Mouse (Mus musculus) ovary, postnatal 10 days (tissue): ENCODE results near the gene Jagn1.

Experiments
- DNase-seq: peaks from one replicate; pipeline ENCODE4 v3.0.0; 2022; ENCODE audit warnings: low spot score

Gene Jagn1

GRCm38 (mm10) chr6:113473715-113474114 is 31.3 kb downstream of the Jagn1 start:
- DNase-seq, result no peak

DNA sequence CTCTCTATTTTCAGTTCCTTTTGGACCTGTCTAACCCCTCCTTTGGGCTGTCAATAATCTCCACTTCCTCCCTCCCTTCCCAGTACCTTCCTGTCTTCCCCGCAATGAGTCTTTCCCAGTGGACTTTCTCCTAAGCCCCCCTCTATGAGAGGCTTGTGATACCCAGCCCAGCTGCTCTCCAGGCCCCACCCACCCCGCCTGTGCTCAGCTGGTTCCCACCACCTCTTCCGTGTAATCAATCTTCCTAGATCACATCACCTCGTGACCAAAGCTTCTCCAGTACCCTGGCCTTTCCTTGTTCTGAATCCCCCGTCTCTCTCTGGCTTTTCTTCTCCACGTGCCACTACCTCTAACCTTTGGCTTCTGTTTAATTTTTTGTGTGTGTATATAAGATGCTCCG is 35.0 kb downstream of the Jagn1 start:
- DNase-seq, result no peak

DNA sequence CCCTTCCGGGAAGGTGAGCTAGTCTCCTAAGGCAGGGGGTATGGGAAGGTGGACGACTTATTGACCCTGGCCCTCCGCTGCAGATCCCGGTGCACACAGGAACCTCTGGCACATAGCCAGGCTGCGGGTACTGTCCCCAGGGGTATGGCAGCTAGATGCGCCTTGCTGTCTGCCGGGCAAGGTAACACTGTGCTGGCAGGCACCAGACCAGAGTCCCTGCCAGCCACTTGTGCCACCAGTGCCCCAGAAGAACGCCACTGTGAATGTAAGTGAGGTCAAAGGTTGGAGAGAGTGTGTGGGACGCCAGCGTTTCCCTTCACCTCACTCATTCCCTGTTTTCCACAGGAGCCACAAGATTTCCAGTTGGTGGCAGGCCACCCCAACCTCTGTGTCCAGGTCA is 36.5 kb downstream of the Jagn1 start:
- no peak for DNase-seq

DNA sequence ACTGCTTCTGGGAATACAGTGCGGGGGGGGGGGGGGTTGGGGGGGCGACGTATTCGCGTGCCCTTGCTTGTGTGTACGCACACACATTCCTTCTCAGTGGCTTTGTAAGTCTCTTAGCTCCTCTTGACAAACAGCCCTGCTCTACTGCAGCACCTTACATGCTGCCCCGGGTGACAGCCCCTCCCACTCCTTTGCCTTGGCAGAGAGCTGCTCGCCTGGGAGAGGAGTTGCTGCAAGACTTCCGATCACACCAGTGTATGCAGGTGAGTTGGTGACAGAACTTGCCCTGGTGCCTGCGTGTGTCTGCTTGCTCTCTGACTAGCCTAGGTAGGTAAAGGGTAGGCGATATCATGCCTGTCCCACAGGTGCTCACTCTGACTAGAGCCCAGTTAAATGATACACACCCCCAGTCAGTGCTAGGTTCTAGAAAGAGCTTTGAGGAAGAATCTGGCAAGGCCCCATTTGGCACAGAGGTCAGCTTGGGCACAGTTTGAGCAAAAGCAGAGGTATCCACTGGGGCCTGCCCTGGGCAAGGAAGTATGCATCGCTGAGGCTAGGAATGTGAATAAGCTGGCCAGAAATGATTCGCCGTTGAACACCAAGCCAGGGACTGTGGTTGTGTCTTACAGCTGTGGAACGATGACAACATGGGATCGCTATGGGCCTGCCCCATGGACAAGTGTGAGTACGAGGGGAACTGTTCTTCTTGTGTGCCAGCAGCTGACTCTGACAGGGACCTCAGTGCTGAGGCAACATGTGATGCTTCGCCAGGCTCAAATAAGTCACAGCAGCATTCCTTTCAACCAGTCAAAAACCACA is 38.4 kb downstream of the Jagn1 start:
- DNase-seq, result no peak

- no peak for DNase-seq
Observed at GRCm38 (mm10) chr6:113482477-113483099, 40.2 kb downstream of the Jagn1 start.

DNA sequence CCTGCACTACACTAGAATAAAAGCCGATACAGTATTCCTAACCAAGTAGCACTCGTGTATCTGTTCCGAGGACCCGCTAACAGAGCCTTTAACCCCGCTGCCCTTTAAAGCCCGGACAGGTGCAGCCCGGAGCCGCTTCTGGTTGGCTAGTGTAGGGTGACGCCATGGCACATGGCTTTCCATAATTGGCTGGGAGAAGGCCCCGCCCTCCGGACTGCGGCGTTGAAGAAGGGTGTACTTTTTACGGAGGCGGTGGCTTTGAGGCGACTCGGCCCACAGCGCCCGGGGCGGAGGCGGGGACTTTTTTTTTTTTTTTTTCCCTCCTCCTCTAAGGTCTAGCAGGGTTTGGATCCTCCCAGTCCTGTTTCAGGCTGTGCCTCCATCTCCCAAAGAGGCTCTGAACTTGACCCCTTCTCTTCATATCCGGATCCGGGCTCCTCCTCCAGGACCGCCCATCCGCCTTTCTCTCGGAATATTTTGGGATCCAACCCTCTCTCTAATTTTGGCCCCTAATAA is 40.8 kb downstream of the Jagn1 start, which contains the start of gene Creld1:
Gene Creld1 (plus strand): TSS at position 198 of the 516 bp plus-strand sequence.
- peak; percentile 70 for DNase-seq

DNA sequence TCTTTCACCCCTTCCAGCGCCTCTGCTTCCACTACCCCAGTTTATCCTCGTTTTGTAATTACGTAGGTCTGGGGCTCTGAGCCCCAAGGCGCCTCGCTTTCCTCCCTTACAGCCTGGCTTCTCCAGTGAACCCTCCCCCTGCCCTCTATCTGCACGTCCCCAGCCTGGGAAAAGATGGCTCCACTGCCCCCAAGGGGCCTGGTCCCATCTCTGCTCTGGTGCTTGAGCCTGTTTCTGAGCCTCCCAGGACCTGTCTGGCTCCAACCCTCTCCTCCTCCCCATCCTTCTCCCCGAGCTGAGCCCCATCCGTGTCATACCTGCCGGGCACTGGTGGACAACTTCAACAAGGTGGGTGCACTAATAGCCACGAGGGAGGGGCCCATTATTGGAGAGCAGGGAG is 41.4 kb downstream of the Jagn1 start:
- DNase-seq, result no peak

DNA sequence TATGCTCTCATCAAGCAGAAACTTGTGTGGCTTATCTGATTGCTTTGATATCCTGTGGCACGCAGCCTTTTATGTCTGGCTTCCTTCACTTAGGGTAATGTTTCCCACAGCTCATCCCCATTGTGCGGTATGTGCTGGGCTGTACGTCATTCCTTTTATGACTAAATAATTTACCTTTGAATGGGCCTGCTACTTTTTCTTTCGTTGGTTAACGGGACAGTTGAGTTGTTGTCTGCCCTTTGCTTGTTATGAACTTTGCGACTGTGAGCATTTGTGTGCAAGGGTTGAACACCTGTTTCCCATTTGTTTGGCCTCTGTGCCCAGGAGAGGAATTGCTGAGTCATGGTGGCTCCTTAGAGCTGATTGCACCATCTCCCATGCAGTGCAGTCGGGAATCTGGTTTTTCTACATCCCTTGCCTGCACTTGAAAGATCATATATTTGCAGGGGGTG is 44.8 kb downstream of the Jagn1 start:
- no peak for DNase-seq

- no peak for DNase-seq
Observed at GRCm38 (mm10) chr6:113489410-113489809, 47.0 kb downstream of the Jagn1 start.

DNA sequence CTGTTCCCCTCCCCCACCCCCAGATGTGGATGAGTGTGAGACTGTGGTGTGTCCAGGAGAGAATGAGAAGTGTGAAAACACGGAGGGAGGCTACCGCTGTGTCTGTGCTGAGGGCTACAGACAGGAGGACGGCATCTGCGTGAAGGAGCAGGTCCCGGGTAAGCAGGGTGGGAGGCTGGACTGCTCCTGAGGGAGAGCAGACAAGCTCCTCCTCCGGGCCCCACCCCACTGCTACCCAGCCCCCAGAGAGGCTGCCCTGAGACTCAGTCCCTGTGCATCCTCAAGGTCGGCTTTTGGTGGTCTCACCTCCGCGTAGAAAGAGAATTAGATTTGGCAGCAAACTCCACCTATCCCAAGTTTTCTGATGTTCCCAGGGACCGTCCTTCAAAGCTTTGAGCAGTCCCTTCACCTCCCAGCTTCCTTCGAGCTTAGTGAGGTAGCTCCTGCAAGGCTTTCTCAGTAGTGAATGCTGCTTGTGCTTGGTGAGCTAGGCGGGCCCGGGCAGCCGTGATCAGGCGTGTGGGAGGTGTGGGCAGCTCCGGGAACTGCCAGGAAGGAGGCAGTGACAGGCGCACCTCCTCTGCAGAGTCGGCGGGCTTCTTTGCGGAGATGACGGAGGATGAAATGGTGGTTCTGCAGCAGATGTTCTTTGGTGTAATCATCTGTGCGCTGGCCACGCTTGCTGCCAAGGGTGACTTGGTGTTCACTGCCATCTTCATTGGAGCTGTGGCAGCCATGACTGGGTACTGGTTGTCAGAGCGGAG is 49.9 kb downstream of the Jagn1 start:
- DNase-seq, result no peak

- DNase-seq, result peak; percentile 60
Observed at GRCm38 (mm10) chr6:113494258-113494788, 52.0 kb downstream of the Jagn1 start.

- DNase-seq, result no peak
Observed at GRCm38 (mm10) chr6:113495071-113495675, 52.8 kb downstream of the Jagn1 start.
